In the genomic region with DNA sequence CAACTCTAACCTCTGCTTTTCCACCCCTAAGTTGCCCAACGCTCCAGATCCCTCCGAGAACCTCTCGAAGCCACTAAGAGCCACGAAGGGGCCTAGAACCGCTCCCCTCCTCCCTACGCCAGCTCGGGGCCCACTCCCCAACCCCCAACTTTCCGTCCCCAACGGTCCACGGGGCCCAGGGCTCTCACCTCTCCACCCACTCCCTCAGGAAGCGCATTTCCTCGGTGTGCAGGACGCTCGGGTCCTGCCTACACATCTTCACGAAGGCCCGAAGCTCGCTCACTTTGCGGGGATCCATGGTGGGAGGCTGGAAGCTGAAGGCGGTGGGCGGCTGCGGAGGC, we compare ENCODE assay signal across 8 mouse cellular contexts. TPM values are rescaled to one million over a fixed set of nuclear protein-coding genes. Genes with fewer than 3 reads are reported as not detected.
DNase-seq lines count a peak whose midpoint lies in the region; ATAC-seq and TF ChIP-seq lines count a peak whose summit lies in the region.

No protein-coding gene starts in this region.

- 0 out of 2 replicates have a peak, but pooled peaks have one; percentile 5 for ATAC-seq in heart, embryonic 11.5 days (replicated peaks; ENCODE audit: insufficient number of reproducible peaks, low FRiP score, low TSS enrichment)
- no peak; the same call in 1 of the 2 replicates for ATAC-seq in forebrain, embryonic 15.5 days (replicated peaks)
- peak; percentile 16 for ATAC-seq in liver, postnatal 0 days

- WGBS in heart, embryonic 11.5 days (ENCODE audit: insufficient replicate concordance) = under 1% methylated on average over 21 of the region's 21 CpGs
- 0% methylated on average over 21 of the region's 21 CpGs for WGBS in forebrain, embryonic 15.5 days
- WGBS in liver, postnatal 0 days (ENCODE audit: insufficient replicate concordance) = 2% methylated on average over 21 of the region's 21 CpGs

- H3K9me3 ChIP-seq in heart, embryonic 11.5 days (replicated peaks; ENCODE audit: control insufficient read depth, low read length) = no peaks in the 10 kb centered on the region
- no peaks in the 10 kb centered on the region for H3K9me3 ChIP-seq in E14TG2a.4 (ENCODE audit: low read length)
- H3K9me3 ChIP-seq in forebrain, embryonic 15.5 days = no peaks in the 10 kb centered on the region; the same call in 1 of the 2 replicates
- H3K9me3 ChIP-seq in liver, postnatal 0 days (ENCODE audit: low read length) = no peaks in the 10 kb centered on the region

- H3K36me3 ChIP-seq in heart, embryonic 11.5 days (ENCODE audit: control insufficient read depth, insufficient read depth, low read length) = no peaks in the 10 kb centered on the region
- H3K36me3 ChIP-seq in E14TG2a.4 (ENCODE audit: insufficient read depth, low read length) = peaks cover 43% of the 10 kb centered on the region
- no peaks in the 10 kb centered on the region for H3K36me3 ChIP-seq in forebrain, embryonic 15.5 days
- H3K36me3 ChIP-seq in liver, postnatal 0 days (replicated peaks; ENCODE audit: insufficient read depth, low read length) = no peaks in the 10 kb centered on the region

- H3K4me2 ChIP-seq in heart, embryonic 11.5 days = peak overlapping the region; percentile 78
- H3K4me2 ChIP-seq in forebrain, embryonic 15.5 days (replicated peaks) = peak overlapping the region; percentile 82
- H3K4me2 ChIP-seq in liver, postnatal 0 days (ENCODE audit: low read depth, low read length) = peak overlapping the region; percentile 96

- no peak for TF ChIP-seq EP300 in liver, postnatal 0 days (IDR thresholded peaks at IDR 0.05; ENCODE audit: low read depth)

- no peaks in the 10 kb centered on the region for H3K27me3 ChIP-seq in heart, embryonic 11.5 days (ENCODE audit: control insufficient read depth, insufficient read depth, low read length)
- H3K27me3 ChIP-seq in E14TG2a.4 (ENCODE audit: insufficient read depth, low read length) = no peaks in the 10 kb centered on the region
- no peaks in the 10 kb centered on the region for H3K27me3 ChIP-seq in forebrain, embryonic 15.5 days
- no peaks in the 10 kb centered on the region for H3K27me3 ChIP-seq in liver, postnatal 0 days (ENCODE audit: insufficient read depth, low read length)

- no peak for TF ChIP-seq CTCF in E14TG2a.4 (conservative IDR thresholded peaks at IDR 0.05; ENCODE audit: low read length)
- no peak for TF ChIP-seq CTCF in liver, postnatal 0 days (IDR thresholded peaks at IDR 0.05; ENCODE audit: low read depth)

- H3K9ac ChIP-seq in heart, embryonic 11.5 days (ENCODE audit: low read depth, low read length) = peak overlapping the region; percentile 97
- peak overlapping the region; percentile 83 for H3K9ac ChIP-seq in forebrain, embryonic 15.5 days (replicated peaks)
- peak overlapping the region; percentile 90 for H3K9ac ChIP-seq in liver, postnatal 0 days (replicated peaks)

- H3K4me1 ChIP-seq in heart, embryonic 11.5 days (ENCODE audit: control insufficient read depth, insufficient read depth, low read length) = peaks cover 7% of the 10 kb centered on the region
- H3K4me1 ChIP-seq in E14TG2a.4 (replicated peaks; ENCODE audit: low read depth, low read length) = peaks cover 48% of the 10 kb centered on the region
- peaks cover 34% of the 10 kb centered on the region for H3K4me1 ChIP-seq in forebrain, embryonic 15.5 days
- H3K4me1 ChIP-seq in liver, postnatal 0 days (ENCODE audit: insufficient read depth) = peaks cover 33% of the 10 kb centered on the region

- peak overlapping the region; percentile 94 for H3K27ac ChIP-seq in heart, embryonic 11.5 days (ENCODE audit: low read depth, low read length)
- peak overlapping the region; percentile 97 for H3K27ac ChIP-seq in forebrain, embryonic 15.5 days (replicated peaks)
- H3K27ac ChIP-seq in liver, postnatal 0 days (ENCODE audit: low read depth) = peak overlapping the region; percentile 87

- DNase-seq in heart, postnatal 4 days = no peak
- DNase-seq in liver, postnatal 0 days = no peak
- no peak for DNase-seq in ovary, postnatal 14 days (ENCODE audit: low spot score)
- no peak for DNase-seq in right cerebral cortex, adult 18-20 months
- no peak for DNase-seq in embryo, embryonic 10.5 days (ENCODE audit: low spot score)

- H3K4me3 ChIP-seq in heart, embryonic 11.5 days (ENCODE audit: low read depth, low read length) = peak overlapping the region; percentile 96
- peak overlapping the region; percentile 99 for H3K4me3 ChIP-seq in E14TG2a.4 (replicated peaks; ENCODE audit: low read length)
- H3K4me3 ChIP-seq in forebrain, embryonic 15.5 days = peak overlapping the region; percentile 88
- peak overlapping the region; percentile 85 for H3K4me3 ChIP-seq in liver, postnatal 0 days (ENCODE audit: low read depth, low read length)

RNA-seq across cellular contexts. Expression of gene St13, which starts 0.6 kb away (rescaled TPM):
- polyA plus RNA-seq in heart, embryonic 11.5 days (2014; fragmentation: Nextera tagmentation; extraction: Ambion mirVana) = 138 and 140 TPM in 2 replicates
- total RNA-seq in heart, postnatal 4 days (2021) = 100 to 1,000 TPM; 101 to 109 TPM
- polyA plus RNA-seq in forebrain, embryonic 15.5 days (2015; fragmentation: Nextera tagmentation; extraction: Ambion mirVana) = 203 and 207 TPM in 2 replicates
- polyA plus RNA-seq in liver, postnatal 0 days (2015; fragmentation: Nextera tagmentation; extraction: Ambion mirVana) = 59.8 and 62.6 TPM in 2 replicates

RNA-seq across cellular contexts. Expression of gene Xpnpep3, which starts 0.7 kb away (rescaled TPM):
- 9.6 and 11.4 TPM in 2 replicates for polyA plus RNA-seq in heart, embryonic 11.5 days (2014; fragmentation: Nextera tagmentation; extraction: Ambion mirVana)
- total RNA-seq in heart, postnatal 4 days (2021) = 10 to 100 TPM; 12.3 to 14.9 TPM
- 8.6 and 10.1 TPM in 2 replicates for polyA plus RNA-seq in forebrain, embryonic 15.5 days (2015; fragmentation: Nextera tagmentation; extraction: Ambion mirVana)
- 3.9 and 4.3 TPM in 2 replicates for polyA plus RNA-seq in liver, postnatal 0 days (2015; fragmentation: Nextera tagmentation; extraction: Ambion mirVana)

RNA-seq across cellular contexts. Expression of gene Dnajb7, which starts 8.8 kb away (rescaled TPM):
- polyA plus RNA-seq in heart, embryonic 11.5 days (2014; fragmentation: Nextera tagmentation; extraction: Ambion mirVana) = 1.1 and 1.2 TPM in 2 replicates
- total RNA-seq in heart, postnatal 4 days (2021) = not detected
- polyA plus RNA-seq in forebrain, embryonic 15.5 days (2015; fragmentation: Nextera tagmentation; extraction: Ambion mirVana) = 1.5 and 1.7 TPM in 2 replicates
- polyA plus RNA-seq in liver, postnatal 0 days (2015; fragmentation: Nextera tagmentation; extraction: Ambion mirVana) = 0.18 and 0.40 TPM in 2 replicates

RNA-seq across cellular contexts. Expression of gene Slc25a17, which starts 38.7 kb away (rescaled TPM):
- 58.7 and 59.6 TPM in 2 replicates for polyA plus RNA-seq in heart, embryonic 11.5 days (2014; fragmentation: Nextera tagmentation; extraction: Ambion mirVana)
- 10 to 100 TPM; 31.9 to 32.8 TPM for total RNA-seq in heart, postnatal 4 days (2021)
- 133 and 139 TPM in 2 replicates for polyA plus RNA-seq in forebrain, embryonic 15.5 days (2015; fragmentation: Nextera tagmentation; extraction: Ambion mirVana)
- polyA plus RNA-seq in liver, postnatal 0 days (2015; fragmentation: Nextera tagmentation; extraction: Ambion mirVana) = 37.8 and 38.6 TPM in 2 replicates
